Mouse (Mus musculus): ENCODE measurements around the gene Efemp2.
"Not testable (repeated sequence)": the region's sequence is repeated elsewhere in the genome, so short reads cannot be mapped to it uniquely, and the experiment has no call there.

Gene Efemp2

GRCm38 (mm10) chr19:5477004-5477667 is 3.4 kb downstream of the Efemp2 start:
- in situ Hi-C loops (cut with MboI, MseI), result no loop called here

GRCm38 (mm10) chr19:5477668-5478300 is 4.0 kb downstream of the Efemp2 start:
- in situ Hi-C loops (cut with MboI, MseI), result no loop called here

- in situ Hi-C loops (cut with MboI, MseI), result no loop called here
These were observed 6.3 kb downstream of the Efemp2 start for GRCm38 (mm10) chr19:5480016-5480415.

- in situ Hi-C loops (cut with MboI, MseI), result no loop called here
These were observed 7.6 kb downstream of the Efemp2 start for GRCm38 (mm10) chr19:5481398-5481797.

GRCm38 (mm10) chr19:5483386-5484359 is 9.9 kb downstream of the Efemp2 start:
- in situ Hi-C loops (cut with MboI, MseI), result no loop called here

- in situ Hi-C loops (cut with MboI, MseI), result no loop called here
These were observed 10.7 kb downstream of the Efemp2 start for GRCm38 (mm10) chr19:5484496-5484895.

GRCm38 (mm10) chr19:5485371-5485770 is 11.6 kb downstream of the Efemp2 start:
- in situ Hi-C loops (cut with MboI, MseI), result no loop called here

- in situ Hi-C loops (cut with MboI, MseI), result no loop called here
These were observed 12.1 kb downstream of the Efemp2 start for GRCm38 (mm10) chr19:5485821-5486220.

GRCm38 (mm10) chr19:5486286-5486685 is 12.5 kb downstream of the Efemp2 start:
- in situ Hi-C loops (cut with MboI, MseI), result no loop called here

- in situ Hi-C loops (cut with MboI, MseI), result no loop called here
These were observed 13.0 kb downstream of the Efemp2 start for GRCm38 (mm10) chr19:5486771-5487170.

GRCm38 (mm10) chr19:5487768-5488550 is 14.2 kb downstream of the Efemp2 start, which contains the start of gene Mus81:
TSS of gene Mus81 (minus strand) at chr19:5488402.
- in situ Hi-C loops (cut with MboI, MseI), result no loop called here

GRCm38 (mm10) chr19:5488878-5489571 is 15.3 kb downstream of the Efemp2 start:
- in situ Hi-C loops (cut with MboI, MseI), result no loop called here

GRCm38 (mm10) chr19:5489721-5490120 is 16.0 kb downstream of the Efemp2 start:
- in situ Hi-C loops (cut with MboI, MseI), result not testable (repeated sequence)

- in situ Hi-C loops (cut with MboI, MseI), result no loop called here
These were observed 16.7 kb downstream of the Efemp2 start, which contains the start of gene Cfl1 for GRCm38 (mm10) chr19:5490313-5490897. TSS of gene Cfl1 (plus strand) at chr19:5490455.

GRCm38 (mm10) chr19:5490898-5491708 is 17.3 kb downstream of the Efemp2 start:
- in situ Hi-C loops (cut with MboI, MseI), result no loop called here

GRCm38 (mm10) chr19:5492641-5493040 is 18.9 kb downstream of the Efemp2 start:
- in situ Hi-C loops (cut with MboI, MseI), result no loop called here

GRCm38 (mm10) chr19:5493301-5493721 is 19.6 kb downstream of the Efemp2 start:
- in situ Hi-C loops (cut with MboI, MseI), result not testable (repeated sequence)

GRCm38 (mm10) chr19:5494314-5494713 is 20.6 kb downstream of the Efemp2 start:
- in situ Hi-C loops (cut with MboI, MseI), result no loop called here

- in situ Hi-C loops (cut with MboI, MseI), result no loop called here
These were observed 21.7 kb downstream of the Efemp2 start for GRCm38 (mm10) chr19:5495353-5496051.

All from regulatory T cell (primary cell).